Mouse (Mus musculus): ENCODE data around the gene Pcyt1a. TPM values are rescaled to one million over a fixed set of nuclear protein-coding genes. Genes with fewer than 3 reads are reported as not detected.
A peak's percentile ranks its signal among the peaks of the same experiment; 100 is the strongest.

The Pcyt1a gene
- polyA plus RNA-seq, 1 experiment = 14.3 TPM

GRCm38 (mm10) chr16:32419517-32420483 is 10.9 kb upstream of the Pcyt1a start, which contains the start of gene Tctex1d2:
Tctex1d2 (plus strand) TSS chr16:32419702.
- Histone ChIP-seq H3K27me3 (ENCODE audit: control insufficient read depth, insufficient read depth, insufficient read length) (no peaks in the 10 kb centered on the region), H3ac (ENCODE audit: control insufficient read depth, insufficient read length, low read depth) (peak within 1 kb of the TSS; percentile 73), H3K36me3 (ENCODE audit: control insufficient read depth, insufficient read depth) (no peaks in the 10 kb centered on the region), H3K79me2 (ENCODE audit: control insufficient read depth, insufficient read depth) (peaks cover 15% of the 10 kb centered on the region), H3K79me3 (ENCODE audit: low read depth) (peaks cover 5% of the 10 kb centered on the region), H3K4me3 (ENCODE audit: insufficient read depth, poor library complexity, severe bottlenecking) (peak within 1 kb of the TSS; percentile 61)
- TF ChIP-seq USF1 (IDR thresholded peaks at IDR 0.05; ENCODE audit: low read depth) = peak; percentile 95
- TF ChIP-seq MAX (IDR thresholded peaks at IDR 0.05) = peak; percentile 49
- peak; percentile 33 for TF ChIP-seq CEBPB (IDR thresholded peaks at IDR 0.05; ENCODE audit: low read depth)
- TF ChIP-seq MYOD1 (IDR thresholded peaks at IDR 0.05; ENCODE audit: control insufficient read depth, insufficient read length, low read depth) = no peak
- no peak for TF ChIP-seq FOSL1 (IDR thresholded peaks at IDR 0.05; ENCODE audit: insufficient read depth, low read length, poor library complexity, severe bottlenecking)

DNA sequence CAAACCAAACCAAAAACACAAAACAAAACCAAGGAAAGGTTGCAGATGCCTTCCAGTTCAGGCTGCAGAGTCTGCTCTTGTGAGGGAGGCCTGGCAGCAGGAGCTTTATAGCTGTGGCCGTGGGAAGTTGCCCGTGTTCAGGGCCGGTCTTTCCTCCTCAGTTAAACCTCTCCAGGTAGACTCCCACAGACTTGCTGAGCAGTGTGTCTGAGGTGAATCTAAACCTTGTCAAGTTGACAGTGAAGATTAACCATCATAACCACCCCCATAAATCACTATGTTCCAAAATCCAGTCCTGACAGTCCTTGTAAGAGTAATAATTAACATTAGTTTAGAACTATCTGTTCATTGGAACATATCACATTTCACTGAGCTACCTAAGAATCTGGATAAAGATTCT is 3.2 kb upstream of the Pcyt1a start:
- Histone ChIP-seq H3K4me3 (ENCODE audit: insufficient read depth, poor library complexity, severe bottlenecking) (no peak overlapping the region), H3K36me3 (ENCODE audit: control insufficient read depth, insufficient read depth) (no peaks in the 10 kb centered on the region), H3K79me3 (ENCODE audit: low read depth) (peaks cover 2% of the 10 kb centered on the region), H3K79me2 (ENCODE audit: control insufficient read depth, insufficient read depth) (peaks cover 17% of the 10 kb centered on the region), H3ac (ENCODE audit: control insufficient read depth, insufficient read length, low read depth) (no peak overlapping the region), H3K27me3 (ENCODE audit: control insufficient read depth, insufficient read depth, insufficient read length) (no peaks in the 10 kb centered on the region)
- TF ChIP-seq FOSL1 (IDR thresholded peaks at IDR 0.05; ENCODE audit: insufficient read depth, low read length, poor library complexity, severe bottlenecking) (no peak), CEBPB (IDR thresholded peaks at IDR 0.05; ENCODE audit: low read depth) (no peak), MAX (IDR thresholded peaks at IDR 0.05) (no peak), USF1 (IDR thresholded peaks at IDR 0.05; ENCODE audit: low read depth) (no peak), CTCF (IDR thresholded peaks at IDR 0.05; ENCODE audit: control insufficient read depth, insufficient read depth, insufficient read length) (no peak), MYOD1 (IDR thresholded peaks at IDR 0.05; ENCODE audit: control insufficient read depth, insufficient read length, low read depth) (no peak), MYOG (IDR thresholded peaks at IDR 0.05; ENCODE audit: control insufficient read depth, extremely low read depth, insufficient read length) (no peak)

GRCm38 (mm10) chr16:32431047-32431591 is 398 bp downstream of the Pcyt1a start:
- Histone ChIP-seq H3K27me3 (ENCODE audit: control insufficient read depth, insufficient read depth, insufficient read length) (no peaks in the 10 kb centered on the region), H3K79me2 (ENCODE audit: control insufficient read depth, insufficient read depth) (peaks cover 24% of the 10 kb centered on the region), H3ac (ENCODE audit: control insufficient read depth, insufficient read length, low read depth) (peak overlapping the region; percentile 87), H3K36me3 (ENCODE audit: control insufficient read depth, insufficient read depth) (no peaks in the 10 kb centered on the region), H3K4me3 (ENCODE audit: insufficient read depth, poor library complexity, severe bottlenecking) (peak overlapping the region; percentile 87), H3K79me3 (ENCODE audit: low read depth) (peaks cover 6% of the 10 kb centered on the region)
- TF ChIP-seq MYOD1 (IDR thresholded peaks at IDR 0.05; ENCODE audit: control insufficient read depth, insufficient read length, low read depth) (no peak), MYOG (IDR thresholded peaks at IDR 0.05; ENCODE audit: control insufficient read depth, extremely low read depth, insufficient read length) (no peak), CTCF (IDR thresholded peaks at IDR 0.05; ENCODE audit: control insufficient read depth, insufficient read depth, insufficient read length) (no peak), CEBPB (IDR thresholded peaks at IDR 0.05; ENCODE audit: low read depth) (no peak), MAX (IDR thresholded peaks at IDR 0.05) (no peak), FOSL1 (IDR thresholded peaks at IDR 0.05; ENCODE audit: insufficient read depth, low read length, poor library complexity, severe bottlenecking) (no peak), USF1 (IDR thresholded peaks at IDR 0.05; ENCODE audit: low read depth) (no peak)

- Histone ChIP-seq H3K36me3 (ENCODE audit: control insufficient read depth, insufficient read depth) (no peaks in the 10 kb centered on the region), H3ac (ENCODE audit: control insufficient read depth, insufficient read length, low read depth) (no peak overlapping the region), H3K79me3 (ENCODE audit: low read depth) (peaks cover 6% of the 10 kb centered on the region), H3K27me3 (ENCODE audit: control insufficient read depth, insufficient read depth, insufficient read length) (no peaks in the 10 kb centered on the region), H3K4me3 (ENCODE audit: insufficient read depth, poor library complexity, severe bottlenecking) (no peak overlapping the region), H3K79me2 (ENCODE audit: control insufficient read depth, insufficient read depth) (peaks cover 24% of the 10 kb centered on the region)
- no peak for TF ChIP-seq MAX (IDR thresholded peaks at IDR 0.05)
- TF ChIP-seq CEBPB (IDR thresholded peaks at IDR 0.05; ENCODE audit: low read depth) = no peak
- TF ChIP-seq MYOD1 (IDR thresholded peaks at IDR 0.05; ENCODE audit: control insufficient read depth, insufficient read length, low read depth) = no peak
- no peak for TF ChIP-seq CTCF (IDR thresholded peaks at IDR 0.05; ENCODE audit: control insufficient read depth, insufficient read depth, insufficient read length)
Measured at GRCm38 (mm10) chr16:32431926-32432325, 1.2 kb downstream of the Pcyt1a start.

DNA sequence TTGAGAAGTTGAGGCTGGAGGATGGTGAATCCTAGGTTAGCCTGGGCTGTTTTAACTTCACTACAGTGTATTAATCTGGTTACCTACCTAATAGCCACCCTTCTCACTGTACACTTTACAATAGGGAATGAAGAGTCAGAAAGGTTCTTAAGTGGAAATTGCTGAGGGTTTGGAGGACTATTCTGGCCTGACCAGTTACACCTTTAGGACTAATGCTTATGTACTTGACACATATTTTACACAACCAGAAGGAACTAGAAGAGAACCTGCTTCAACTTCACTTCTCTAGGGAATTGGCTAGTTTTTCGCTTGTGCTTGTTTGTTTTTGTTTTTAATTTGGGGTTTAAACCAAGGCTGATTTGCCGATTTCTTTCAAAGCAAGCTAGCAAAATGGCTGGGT is 2.4 kb downstream of the Pcyt1a start:
- TF ChIP-seq CEBPB (IDR thresholded peaks at IDR 0.05; ENCODE audit: low read depth) (no peak), FOSL1 (IDR thresholded peaks at IDR 0.05; ENCODE audit: insufficient read depth, low read length, poor library complexity, severe bottlenecking) (no peak), CTCF (IDR thresholded peaks at IDR 0.05; ENCODE audit: control insufficient read depth, insufficient read depth, insufficient read length) (no peak), MYOD1 (IDR thresholded peaks at IDR 0.05; ENCODE audit: control insufficient read depth, insufficient read length, low read depth) (no peak), MYOG (IDR thresholded peaks at IDR 0.05; ENCODE audit: control insufficient read depth, extremely low read depth, insufficient read length) (no peak), MAX (IDR thresholded peaks at IDR 0.05) (no peak), USF1 (IDR thresholded peaks at IDR 0.05; ENCODE audit: low read depth) (no peak)
- no peaks in the 10 kb centered on the region for H3K27me3 ChIP-seq (ENCODE audit: control insufficient read depth, insufficient read depth, insufficient read length)
- no peak overlapping the region for H3ac ChIP-seq (ENCODE audit: control insufficient read depth, insufficient read length, low read depth)
- peaks cover 24% of the 10 kb centered on the region for H3K79me2 ChIP-seq (ENCODE audit: control insufficient read depth, insufficient read depth)
- H3K36me3 ChIP-seq (ENCODE audit: control insufficient read depth, insufficient read depth) = no peaks in the 10 kb centered on the region
- H3K4me3 ChIP-seq (ENCODE audit: insufficient read depth, poor library complexity, severe bottlenecking) = no peak overlapping the region
- peaks cover 6% of the 10 kb centered on the region for H3K79me3 ChIP-seq (ENCODE audit: low read depth)

Measured in C2C12 (cell line).